Mouse (Mus musculus) bone marrow, adult 2 months (tissue): ENCODE results near the gene Gm11639.

ENCODE experiments used
- CTCF ChIP-seq: fragments of 200-500 bp; IDR thresholded peaks from 2 replicates; pipeline ENCODE4 v1.5.1; 2011; ENCODE audit warnings: low read length, control low read depth; ENCODE audit not compliant: control insufficient read depth, insufficient read depth
- POLR2A ChIP-seq: fragments of 200-500 bp; IDR thresholded peaks from 2 replicates; pipeline ENCODE4 v1.6.1; 2011; ENCODE audit warnings: low read depth, mild to moderate bottlenecking, control low read depth, low read length, borderline replicate concordance; ENCODE audit not compliant: control insufficient read depth

GRCm38 (mm10) chr11:104952349-104952748 is 266.8 kb downstream of the Gm11639 start:
- no peak for TF ChIP-seq CTCF
- no peak for TF ChIP-seq POLR2A
